Mouse (Mus musculus) limb, embryonic 11.5 days (tissue): Measurements from ENCODE around the gene Cbr2. TPM values are rescaled to one million over a fixed set of nuclear protein-coding genes. Genes with fewer than 3 reads are reported as not detected.

Experiments used
- ATAC-seq: fragments of 200-750 bp; cut with Nextera tagmentation; 2 replicates; pipeline ENCODE4 v1.8.0; 2017; ENCODE audit warnings: low read depth; ENCODE audit not compliant: insufficient number of reproducible peaks, low FRiP score, low TSS enrichment
- DNase-seq: peaks from one replicate; pipeline ENCODE4 v3.0.0-alpha.2; 2015; ENCODE audit warnings: low spot score
- H3K27ac ChIP-seq: fragments of 300-500 bp; sonication (generic); replicated peaks from 2 replicates; pipeline ENCODE4 v1.5.1; 2014; ENCODE audit warnings: low read depth, mild to moderate bottlenecking, low read length
- H3K27me3 ChIP-seq: fragments of 300-500 bp; sonication (generic); 2 replicates; pipeline ENCODE4 v1.6.1; 2014; ENCODE audit warnings: mild to moderate bottlenecking, low read length, mixed read lengths; ENCODE audit not compliant: control insufficient read depth, insufficient read depth
- H3K36me3 ChIP-seq: fragments of 300-500 bp; sonication (generic); 2 replicates; pipeline ENCODE4 v1.6.1; 2014; ENCODE audit warnings: mild to moderate bottlenecking, low read length, moderate library complexity, mixed read lengths; ENCODE audit not compliant: control insufficient read depth, insufficient read depth
- H3K4me1 ChIP-seq: fragments of 300-500 bp; sonication (generic); 2 replicates; pipeline ENCODE4 v1.6.1; 2014; ENCODE audit warnings: low read length, mixed read lengths; ENCODE audit not compliant: control insufficient read depth, insufficient read depth
- H3K4me2 ChIP-seq: fragments of 300-500 bp; sonication (generic); 2 replicates; pipeline ENCODE4 v1.6.1; 2014; ENCODE audit warnings: low read depth, mild to moderate bottlenecking, moderate library complexity; ENCODE audit not compliant: severe bottlenecking
- H3K4me3 ChIP-seq: fragments of 300-500 bp; sonication (generic); 2 replicates; pipeline ENCODE4 v1.5.1; 2014; ENCODE audit warnings: low read depth, low read length
- H3K9ac ChIP-seq: fragments of 300-500 bp; sonication (generic); 2 replicates; pipeline ENCODE4 v1.6.1; 2014; ENCODE audit warnings: mild to moderate bottlenecking, low read length
- H3K9me3 ChIP-seq: fragments of 300-500 bp; sonication (generic); 2 replicates; pipeline ENCODE4 v1.6.1; 2016; ENCODE audit warnings: low read length; ENCODE audit not compliant: control insufficient read depth
- WGBS: fragments of 180-500 bp; shearing (Covaris S2); extraction: QIAGEN DNeasy Blood & Tissue Kit; methylation state at CpG from one replicate; pipeline ENCODE4 v1.1.7; 2014; 5-methylcytosine and 5-hydroxymethylcytosine counted together
- polyA plus RNA-seq: library from polyadenylated mRNA; unstranded; fragments of >200 nt; fragmentation: Nextera tagmentation; extraction: Ambion mirVana; gene quantifications from 2 replicates; pipeline ENCODE4 v1.2.1, GENCODE M21; 2014

Cbr2 gene
- polyA plus RNA-seq, 1 experiment from 2014 or later, result 7.4 TPM

GRCm38 (mm10) chr11:120727564-120727963, 4.3 kb downstream of the Cbr2 start:
- no peak overlapping the region; the same call in 1 of the 2 replicates for H3K4me3 ChIP-seq
- H3K9ac ChIP-seq, result no peak overlapping the region
- ATAC-seq (no peak), DNase-seq (no peak)
- 0 out of 2 replicates have a peak, but pooled peaks cover 3% of the 10 kb centered on the region for H3K4me1 ChIP-seq
- H3K4me2 ChIP-seq, result peak overlapping the region; percentile 77; the same call in 1 of the 2 replicates
- no peaks in the 10 kb centered on the region for H3K27me3 ChIP-seq
- no peaks in the 10 kb centered on the region for H3K9me3 ChIP-seq
- WGBS, result 60% methylated on average over 12 of the region's 12 CpGs
- no peaks in the 10 kb centered on the region for H3K36me3 ChIP-seq
- no peak overlapping the region for H3K27ac ChIP-seq

GRCm38 (mm10) chr11:120727169-120727527, 4.8 kb downstream of the Cbr2 start, which contains the start of gene Dcxr:
Gene Dcxr (minus strand): TSS chr11:120727281.
- Histone ChIP-seq H3K9me3 (no peaks in the 10 kb centered on the region), H3K4me3 (peak within 1 kb of the TSS; percentile 50), H3K4me2 (peak within 1 kb of the TSS; percentile 77), H3K36me3 (no peaks in the 10 kb centered on the region), H3K27ac (no peak within 1 kb of the TSS), H3K27me3 (no peaks in the 10 kb centered on the region), H3K9ac (0 out of 2 replicates have a peak within 1 kb of the TSS, but pooled peaks have one; percentile 48), H3K4me1 (peaks cover 7% of the 10 kb centered on the region; the same call in 1 of the 2 replicates)
- under 1% methylated on average over 14 of the region's 14 CpGs for WGBS
- peak; percentile 87 for DNase-seq
- peak; percentile 85 for ATAC-seq

GRCm38 (mm10) chr11:120726243-120727168, 5.4 kb downstream of the Cbr2 start:
- H3K9me3 ChIP-seq, result no peaks in the 10 kb centered on the region
- H3K4me3 ChIP-seq, result peak overlapping the region; percentile 50
- no peaks in the 10 kb centered on the region for H3K36me3 ChIP-seq
- H3K4me1 ChIP-seq, result peaks cover 12% of the 10 kb centered on the region; the same call in 1 of the 2 replicates
- H3K27ac ChIP-seq, result no peak overlapping the region
- no peaks in the 10 kb centered on the region for H3K27me3 ChIP-seq
- H3K4me2 ChIP-seq, result peak overlapping the region; percentile 77
- H3K9ac ChIP-seq, result 0 out of 2 replicates have a peak overlapping the region, but pooled peaks have one; percentile 48
- ATAC-seq (peak; percentile 23), DNase-seq (no peak)
- 18% methylated on average over 36 of the region's 36 CpGs for WGBS

GRCm38 (mm10) chr11:120723509-120723908, 8.4 kb downstream of the Cbr2 start:
- H3K27ac ChIP-seq, result no peak overlapping the region
- peaks cover 1% of the 10 kb centered on the region; the same call in 1 of the 2 replicates for H3K36me3 ChIP-seq
- H3K9me3 ChIP-seq, result no peaks in the 10 kb centered on the region
- DNase-seq (no peak), ATAC-seq (no peak)
- H3K4me1 ChIP-seq, result peaks cover 16% of the 10 kb centered on the region; the same call in 1 of the 2 replicates
- 87% methylated on average over 7 of the region's 7 CpGs for WGBS
- no peak overlapping the region for H3K9ac ChIP-seq
- H3K4me3 ChIP-seq, result no peak overlapping the region
- H3K27me3 ChIP-seq, result no peaks in the 10 kb centered on the region
- H3K4me2 ChIP-seq, result no peak overlapping the region

- H3K4me2 ChIP-seq, result 0 out of 2 replicates have a peak overlapping the region, but pooled peaks have one; percentile 12
- peaks cover 7% of the 10 kb centered on the region; the same call in 1 of the 2 replicates for H3K36me3 ChIP-seq
- 91% methylated on average over 11 of the region's 11 CpGs for WGBS
- ATAC-seq (no peak), DNase-seq (no peak)
- H3K27ac ChIP-seq, result no peak overlapping the region
- H3K4me3 ChIP-seq, result no peak overlapping the region
- peaks cover 16% of the 10 kb centered on the region; the same call in 1 of the 2 replicates for H3K4me1 ChIP-seq
- no peak overlapping the region for H3K9ac ChIP-seq
- H3K27me3 ChIP-seq, result no peaks in the 10 kb centered on the region
- no peaks in the 10 kb centered on the region for H3K9me3 ChIP-seq
Observed at GRCm38 (mm10) chr11:120722761-120723382, 9.0 kb downstream of the Cbr2 start.

- H3K27me3 ChIP-seq, result no peaks in the 10 kb centered on the region
- no peak overlapping the region for H3K27ac ChIP-seq
- peaks cover 10% of the 10 kb centered on the region; the same call in 1 of the 2 replicates for H3K36me3 ChIP-seq
- peak overlapping the region; percentile 58 for H3K4me3 ChIP-seq
- peaks cover 16% of the 10 kb centered on the region; the same call in 1 of the 2 replicates for H3K4me1 ChIP-seq
- peak overlapping the region; percentile 97 for H3K4me2 ChIP-seq
- peak overlapping the region; percentile 76 for H3K9ac ChIP-seq
- 21% methylated on average over 21 of the region's 21 CpGs for WGBS
- H3K9me3 ChIP-seq, result no peaks in the 10 kb centered on the region
- ATAC-seq (no peak; the same call in 1 of the 2 replicates), DNase-seq (no peak)
Observed at GRCm38 (mm10) chr11:120722067-120722630, 9.8 kb downstream of the Cbr2 start.

- Histone ChIP-seq H3K4me3 (peak within 1 kb of the TSS; percentile 58), H3K27ac (no peak within 1 kb of the TSS), H3K36me3 (peaks cover 13% of the 10 kb centered on the region; the same call in 1 of the 2 replicates), H3K9ac (peak within 1 kb of the TSS; percentile 76), H3K27me3 (no peaks in the 10 kb centered on the region), H3K9me3 (no peaks in the 10 kb centered on the region), H3K4me1 (peaks cover 16% of the 10 kb centered on the region; the same call in 1 of the 2 replicates), H3K4me2 (peak within 1 kb of the TSS; percentile 97)
- ATAC-seq, result peak; percentile 72
- DNase-seq, result peak; percentile 84
- WGBS, result under 1% methylated on average over 84 of the region's 90 CpGs
Observed at GRCm38 (mm10) chr11:120721124-120722066, 10.5 kb downstream of the Cbr2 start, which contains the start of gene Rac3. Gene Rac3 (plus strand): TSS chr11:120721470.
